Mouse (Mus musculus) lung, embryonic 16.5 days (tissue): ENCODE data around the gene Scfd2. TPM values are rescaled to one million over a fixed set of nuclear protein-coding genes. Genes with fewer than 3 reads are reported as not detected.
A peak's percentile ranks its signal among the peaks of the same experiment; 100 is the strongest.

Experiments used
- ATAC-seq: fragments of 200-750 bp; cut with Nextera tagmentation; 2 replicates; pipeline ENCODE4 v1.8.0; 2017; ENCODE audit warnings: low read depth, mild to moderate bottlenecking, moderate library complexity
- H3K27ac ChIP-seq: fragments of 300-500 bp; sonication (generic); 2 replicates; pipeline ENCODE4 v1.5.1; 2014; ENCODE audit warnings: mild to moderate bottlenecking, control low read depth, low read length
- H3K27me3 ChIP-seq: fragments of 300-500 bp; sonication (generic); 2 replicates; pipeline ENCODE4 v1.6.1; 2014; ENCODE audit warnings: low read depth, low read length, mixed read lengths; ENCODE audit not compliant: control insufficient read depth, insufficient read depth
- H3K36me3 ChIP-seq: fragments of 300-500 bp; sonication (generic); 2 replicates; pipeline ENCODE4 v1.6.1; 2014; ENCODE audit warnings: low read length; ENCODE audit not compliant: control insufficient read depth, insufficient read depth
- H3K4me1 ChIP-seq: fragments of 300-500 bp; sonication (generic); replicated peaks from 2 replicates; pipeline ENCODE4 v1.6.1; 2014; ENCODE audit warnings: low read length, mixed read lengths; ENCODE audit not compliant: control insufficient read depth, insufficient read depth
- H3K4me2 ChIP-seq: fragments of 300-500 bp; sonication (generic); 2 replicates; pipeline ENCODE4 v1.6.1; 2014; ENCODE audit warnings: low read depth, low read length, control low read depth
- H3K4me3 ChIP-seq: fragments of 300-500 bp; sonication (generic); 2 replicates; pipeline ENCODE4 v1.5.1; 2014; ENCODE audit warnings: mild to moderate bottlenecking, low read length, control low read depth
- H3K9ac ChIP-seq: fragments of 300-500 bp; sonication (generic); 2 replicates; pipeline ENCODE4 v1.6.1; 2014; ENCODE audit warnings: low read length, control low read depth
- H3K9me3 ChIP-seq: fragments of 300-500 bp; sonication (generic); 2 replicates; pipeline ENCODE4 v1.6.1; 2016; ENCODE audit warnings: low read length; ENCODE audit not compliant: control insufficient read depth
- WGBS: fragments of 180-500 bp; shearing (Covaris S2); extraction: QIAGEN DNeasy Blood & Tissue Kit; methylation state at CpG from one replicate; pipeline ENCODE4 v1.1.7; 2014; 5-methylcytosine and 5-hydroxymethylcytosine counted together
- polyA plus RNA-seq: library from polyadenylated mRNA; unstranded; fragments of >200 nt; fragmentation: Nextera tagmentation; extraction: Ambion mirVana; gene quantifications from 2 replicates; pipeline ENCODE4 v1.2.1, GENCODE M21; 2015

Gene Scfd2
- polyA plus RNA-seq, 1 experiment from 2014 or later = 19.1 TPM

DNA sequence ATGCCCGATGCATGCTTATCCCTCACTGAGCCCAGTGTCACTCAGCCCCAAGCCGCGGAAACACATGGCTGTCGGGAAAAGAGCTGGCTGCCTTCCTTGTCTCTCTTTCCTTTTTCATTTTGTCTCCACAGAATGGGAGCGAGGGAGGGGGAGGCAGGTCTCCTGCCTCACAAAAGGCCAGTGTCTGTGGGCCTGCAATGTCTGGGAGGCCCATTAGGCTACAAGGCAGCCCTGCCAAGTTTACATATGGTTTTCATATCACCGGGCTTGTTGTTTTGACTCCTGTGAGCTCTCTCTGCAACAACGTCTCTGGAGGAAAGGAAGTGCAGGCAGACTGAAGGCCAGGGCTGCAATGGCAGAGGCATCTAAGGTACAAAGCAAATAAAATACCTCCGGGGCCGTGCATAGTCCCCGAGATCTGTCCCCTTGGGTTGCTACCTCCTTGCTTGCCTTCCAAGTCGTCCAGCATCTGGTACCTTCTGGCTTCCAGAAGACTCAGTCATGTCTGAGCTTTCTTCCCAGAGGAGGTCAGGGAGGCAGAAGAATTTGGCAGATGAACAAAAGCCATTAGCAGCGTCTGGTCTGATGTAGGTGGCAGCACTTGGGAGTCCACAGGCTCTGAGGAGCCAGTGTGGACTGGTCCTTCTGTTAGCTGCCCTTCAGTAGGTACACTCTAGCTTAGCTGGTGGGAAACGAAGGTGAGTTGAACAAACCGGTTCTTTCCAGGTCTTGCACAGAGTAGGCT is 355.9 kb downstream of the Scfd2 start:
- H3K27ac ChIP-seq = peak overlapping the region; percentile 75
- H3K9me3 ChIP-seq = no peaks in the 10 kb centered on the region
- peak; percentile 32 for ATAC-seq
- H3K27me3 ChIP-seq = no peaks in the 10 kb centered on the region
- H3K4me1 ChIP-seq = peaks cover 28% of the 10 kb centered on the region
- H3K9ac ChIP-seq = 0 out of 2 replicates have a peak overlapping the region, but pooled peaks have one; percentile 1
- WGBS = 21% methylated on average over 14 of the region's 14 CpGs
- H3K4me2 ChIP-seq = peak overlapping the region; percentile 25; the same call in 1 of the 2 replicates
- H3K36me3 ChIP-seq = no peaks in the 10 kb centered on the region
- no peak overlapping the region for H3K4me3 ChIP-seq

DNA sequence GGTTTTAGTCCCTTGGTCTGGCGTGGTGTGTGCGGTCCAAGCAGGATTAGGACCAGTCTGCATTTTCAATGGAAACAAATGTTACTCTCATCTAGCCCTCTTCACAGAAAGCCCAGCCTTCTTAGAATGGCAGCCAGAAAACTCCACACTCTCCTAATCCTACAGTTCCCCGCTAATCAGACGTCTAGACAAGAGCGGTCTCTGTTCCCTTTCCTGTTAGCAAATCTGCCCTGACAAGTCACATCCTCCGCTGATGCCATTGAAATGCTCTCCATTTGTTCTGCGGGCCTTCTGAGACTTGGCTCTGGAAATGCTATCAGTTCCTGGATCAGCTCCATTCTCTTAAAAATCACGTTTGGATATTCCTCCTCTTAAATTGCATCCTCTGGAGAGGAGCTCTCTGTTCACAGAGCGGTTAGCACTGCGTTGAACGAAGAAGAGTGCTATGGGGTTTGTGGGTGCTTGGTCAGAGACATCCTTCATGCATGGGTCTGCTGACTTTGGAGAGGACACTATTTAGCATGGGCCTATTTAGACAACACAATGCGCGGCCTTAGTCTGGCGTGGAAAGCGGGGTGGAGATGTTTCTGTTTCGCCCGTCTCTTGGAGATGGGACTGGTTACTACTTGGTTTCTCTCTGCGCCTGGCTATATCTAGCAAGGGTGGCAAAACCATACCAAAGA is 358.3 kb downstream of the Scfd2 start:
- ATAC-seq = peak; percentile 53
- no peak overlapping the region for H3K4me3 ChIP-seq
- H3K4me2 ChIP-seq = no peak overlapping the region
- H3K27me3 ChIP-seq = no peaks in the 10 kb centered on the region
- no peaks in the 10 kb centered on the region for H3K9me3 ChIP-seq
- peaks cover 34% of the 10 kb centered on the region for H3K4me1 ChIP-seq
- H3K9ac ChIP-seq = no peak overlapping the region
- WGBS = 57% methylated on average over 18 of the region's 18 CpGs
- H3K27ac ChIP-seq = peak overlapping the region; percentile 84
- H3K36me3 ChIP-seq = no peaks in the 10 kb centered on the region

DNA sequence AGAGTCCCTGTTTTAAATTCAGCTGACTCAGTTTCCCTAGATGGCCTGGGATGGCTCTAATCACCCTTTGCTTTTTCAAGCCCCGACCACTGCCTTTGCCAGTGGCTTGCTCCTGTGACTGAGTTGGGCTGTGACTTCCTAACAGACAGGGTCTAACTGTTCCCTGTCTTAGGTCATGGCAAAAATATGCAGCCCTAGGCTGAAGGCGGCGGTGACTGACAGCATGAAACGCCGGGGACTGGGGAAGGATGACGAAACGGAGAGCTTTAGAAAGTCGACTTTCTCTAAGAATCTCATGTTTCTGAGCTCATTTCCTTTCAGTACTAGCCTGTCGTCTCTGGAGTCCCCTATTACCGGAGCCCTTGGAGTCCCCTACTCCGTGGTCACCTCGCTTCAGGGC is 359.4 kb downstream of the Scfd2 start:
- Histone ChIP-seq H3K9ac (peak overlapping the region; percentile 51; the same call in 1 of the 2 replicates), H3K4me2 (0 out of 2 replicates have a peak overlapping the region, but pooled peaks have one; percentile 27), H3K9me3 (no peaks in the 10 kb centered on the region), H3K27me3 (no peaks in the 10 kb centered on the region), H3K27ac (peak overlapping the region; percentile 84), H3K4me3 (no peak overlapping the region), H3K36me3 (no peaks in the 10 kb centered on the region), H3K4me1 (peaks cover 41% of the 10 kb centered on the region)
- ATAC-seq = peak; percentile 84
- WGBS = 20% methylated on average over 12 of the region's 12 CpGs

DNA sequence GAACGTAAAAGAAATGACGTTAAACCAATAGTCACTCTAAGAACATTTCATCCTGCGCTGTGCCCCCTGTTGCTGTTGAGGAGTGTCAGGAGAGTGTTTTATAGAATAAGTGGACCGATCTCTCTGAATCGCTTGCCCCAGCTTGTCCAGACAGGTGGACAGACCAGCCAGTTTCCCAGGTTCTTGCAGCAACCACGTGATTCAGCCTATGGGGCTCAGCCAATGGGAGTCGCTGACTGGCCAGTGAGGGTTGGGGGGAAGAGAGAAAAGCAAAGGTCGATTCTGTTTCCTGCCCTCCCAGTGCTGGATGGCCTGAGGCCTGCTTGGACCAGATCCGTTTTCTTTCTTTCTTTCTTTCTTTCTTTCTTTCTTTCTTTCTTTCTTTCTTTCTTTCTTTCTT is 359.8 kb downstream of the Scfd2 start:
- Histone ChIP-seq H3K27ac (peak overlapping the region; percentile 84; the same call in 1 of the 2 replicates), H3K4me2 (no peak overlapping the region), H3K27me3 (no peaks in the 10 kb centered on the region), H3K9ac (no peak overlapping the region), H3K4me1 (peaks cover 41% of the 10 kb centered on the region), H3K4me3 (no peak overlapping the region), H3K9me3 (no peaks in the 10 kb centered on the region), H3K36me3 (no peaks in the 10 kb centered on the region)
- WGBS = 56% methylated on average over 9 of the region's 9 CpGs
- ATAC-seq = no peak

DNA sequence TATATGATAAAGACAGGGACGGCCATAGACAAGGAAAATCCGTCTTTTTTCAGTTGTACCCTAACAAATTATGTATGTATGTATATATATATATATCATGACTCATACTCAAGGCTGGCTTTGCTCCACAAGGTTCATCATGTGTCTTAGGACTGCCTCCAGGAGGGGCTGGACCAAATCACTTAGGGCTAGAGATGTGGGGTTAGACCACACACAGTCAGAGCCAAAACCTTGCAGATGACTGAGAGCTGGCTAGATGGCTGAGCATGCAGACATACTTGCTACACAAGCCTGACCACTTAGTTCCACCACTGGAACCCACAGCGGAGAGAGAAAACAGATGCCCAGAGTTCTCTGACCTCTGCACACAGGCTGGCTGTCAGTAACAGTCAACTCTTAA is 363.5 kb downstream of the Scfd2 start:
- H3K4me3 ChIP-seq = no peak overlapping the region
- no peak overlapping the region for H3K9ac ChIP-seq
- H3K27ac ChIP-seq = peak overlapping the region; percentile 40; the same call in 1 of the 2 replicates
- peak; percentile 61 for ATAC-seq
- H3K4me2 ChIP-seq = no peak overlapping the region
- no peaks in the 10 kb centered on the region for H3K27me3 ChIP-seq
- H3K4me1 ChIP-seq = peaks cover 36% of the 10 kb centered on the region
- H3K9me3 ChIP-seq = no peaks in the 10 kb centered on the region
- 39% methylated on average over 3 of the region's 3 CpGs for WGBS
- H3K36me3 ChIP-seq = no peaks in the 10 kb centered on the region

- Histone ChIP-seq H3K4me2 (no peak overlapping the region), H3K4me3 (no peak overlapping the region), H3K9me3 (no peaks in the 10 kb centered on the region), H3K27ac (no peak overlapping the region), H3K9ac (no peak overlapping the region), H3K27me3 (no peaks in the 10 kb centered on the region), H3K4me1 (peaks cover 37% of the 10 kb centered on the region), H3K36me3 (no peaks in the 10 kb centered on the region)
- 85% methylated on average over 3 of the region's 3 CpGs for WGBS
- no peak for ATAC-seq
These were observed 364.9 kb downstream of the Scfd2 start for GRCm38 (mm10) chr5:74166642-74167041.

DNA sequence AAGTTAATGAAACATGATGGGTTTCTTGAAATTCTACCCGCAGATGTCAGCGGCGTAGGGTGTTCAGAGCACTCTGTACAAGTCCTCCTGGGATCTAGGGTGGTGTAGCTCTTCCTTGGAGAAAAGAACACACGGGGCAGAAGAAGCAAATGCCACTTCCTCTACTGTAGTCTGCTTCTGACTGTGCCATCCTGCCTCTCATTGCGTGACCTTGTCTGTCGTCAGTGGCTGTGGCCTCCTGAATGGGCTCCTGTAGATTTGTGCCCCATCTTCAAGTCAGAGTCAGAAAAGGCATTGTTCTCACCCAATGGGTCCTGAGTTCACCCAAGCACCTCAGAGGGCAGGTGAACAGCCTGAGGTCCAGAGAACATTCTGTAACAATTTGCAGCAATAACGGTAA is 367.0 kb downstream of the Scfd2 start:
- H3K4me1 ChIP-seq = peaks cover 53% of the 10 kb centered on the region
- H3K4me2 ChIP-seq = no peak overlapping the region
- ATAC-seq = no peak
- WGBS = 87% methylated on average over 7 of the region's 7 CpGs
- no peaks in the 10 kb centered on the region for H3K36me3 ChIP-seq
- H3K27me3 ChIP-seq = no peaks in the 10 kb centered on the region
- H3K9me3 ChIP-seq = no peaks in the 10 kb centered on the region; the same call in 1 of the 2 replicates
- H3K27ac ChIP-seq = no peak overlapping the region
- no peak overlapping the region for H3K4me3 ChIP-seq
- H3K9ac ChIP-seq = no peak overlapping the region

GRCm38 (mm10) chr5:74163141-74163540 is 368.4 kb downstream of the Scfd2 start:
- WGBS = 62% methylated on average over 6 of the region's 6 CpGs
- no peak for ATAC-seq
- H3K4me3 ChIP-seq = no peak overlapping the region
- no peaks in the 10 kb centered on the region; the same call in 1 of the 2 replicates for H3K9me3 ChIP-seq
- no peaks in the 10 kb centered on the region for H3K27me3 ChIP-seq
- H3K27ac ChIP-seq = 0 out of 2 replicates have a peak overlapping the region, but pooled peaks have one; percentile 16
- peaks cover 48% of the 10 kb centered on the region for H3K4me1 ChIP-seq
- H3K4me2 ChIP-seq = no peak overlapping the region
- no peaks in the 10 kb centered on the region for H3K36me3 ChIP-seq
- H3K9ac ChIP-seq = 0 out of 2 replicates have a peak overlapping the region, but pooled peaks have one; percentile 11

- H3K9me3 ChIP-seq = no peaks in the 10 kb centered on the region; the same call in 1 of the 2 replicates
- H3K36me3 ChIP-seq = no peaks in the 10 kb centered on the region
- 36% methylated on average over 3 of the region's 3 CpGs for WGBS
- H3K27ac ChIP-seq = peak overlapping the region; percentile 97
- peak overlapping the region; percentile 58 for H3K4me2 ChIP-seq
- H3K4me3 ChIP-seq = peak overlapping the region; percentile 36
- peaks cover 43% of the 10 kb centered on the region for H3K4me1 ChIP-seq
- no peaks in the 10 kb centered on the region for H3K27me3 ChIP-seq
- peak overlapping the region; percentile 54 for H3K9ac ChIP-seq
- ATAC-seq = no peak
These were observed 369.5 kb downstream of the Scfd2 start for GRCm38 (mm10) chr5:74162013-74162412.
